Mouse (Mus musculus): ENCODE measurements around the gene Galnt6.

- TF ChIP-seq POLR2A (IDR thresholded peaks at IDR 0.05; ENCODE audit: control insufficient read depth, extremely low read depth, insufficient read depth, low read length, poor library complexity) (no peak), CTCF (IDR thresholded peaks at IDR 0.05; ENCODE audit: borderline replicate concordance, control insufficient read depth, extremely low read depth, insufficient read depth, low read length, poor library complexity) (no peak)
Measured at GRCm38 (mm10) chr15:100705376-100705775, 23.8 kb downstream of the Galnt6 start.

All from thymus, adult 2 months (tissue).